ENCODE assay signal across 24 mouse cellular contexts in the genomic region with DNA sequence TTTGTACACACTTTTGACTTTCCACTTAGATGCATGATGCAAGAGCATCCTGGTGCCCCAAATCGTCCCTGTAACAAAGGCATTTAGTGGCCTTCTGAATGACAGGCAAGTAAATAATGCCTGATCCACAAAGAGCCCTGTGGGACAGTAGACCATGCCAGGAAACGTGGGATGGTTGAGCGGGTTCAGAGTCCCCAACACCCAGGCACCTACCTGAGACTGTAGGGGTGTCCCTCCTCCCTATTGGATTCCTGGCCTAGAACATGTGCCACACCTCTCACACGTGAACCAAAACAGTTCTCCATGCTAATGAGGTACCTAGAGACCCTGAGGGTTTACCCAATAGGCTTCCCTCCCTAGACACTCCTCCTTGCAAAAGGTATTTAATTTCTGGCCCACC. TPM values are rescaled to one million over a fixed set of nuclear protein-coding genes. Genes with fewer than 3 reads are reported as not detected.
DNase-seq lines count a peak whose midpoint lies in the region; ATAC-seq lines count a peak whose summit lies in the region.
"Had no signal": no experiment of that assay in that cellular context is flagged by ENCODE, and none has a peak within 500 bp of the region (broad histone marks: within the 10 kb centered on the region; RNA-seq: fewer than 3 reads in every experiment).

No protein-coding gene starts in this region.

- no peaks in the 10 kb centered on the region for H3K27me3 ChIP-seq in embryonic facial prominence, embryonic 13.5 days
- no peaks in the 10 kb centered on the region for H3K27me3 ChIP-seq in embryonic facial prominence, embryonic 10.5 days (replicated peaks; ENCODE audit: low read depth, poor library complexity, severe bottlenecking)
- H3K27me3 ChIP-seq in liver, embryonic 12.5 days (replicated peaks), result no peaks in the 10 kb centered on the region
- no peaks in the 10 kb centered on the region for H3K27me3 ChIP-seq in liver, embryonic 11.5 days (replicated peaks; ENCODE audit: control insufficient read depth, insufficient read depth, low read length)
- no peaks in the 10 kb centered on the region for H3K27me3 ChIP-seq in liver, embryonic 16.5 days (ENCODE audit: control insufficient read depth, insufficient read depth, low read depth, low read length)
- no peaks in the 10 kb centered on the region for H3K27me3 ChIP-seq in midbrain, embryonic 13.5 days
- H3K27me3 ChIP-seq: embryonic facial prominence, embryonic 12.5 days; forebrain, embryonic 12.5 days; forebrain, embryonic 15.5 days; hindbrain, embryonic 12.5 days; hindbrain, embryonic 15.5 days had no signal

- no peak for DNase-seq in embryonic facial prominence, embryonic 10.5 days (ENCODE audit: low spot score)
- DNase-seq in liver, embryonic 11.5 days (ENCODE audit: low spot score), result no peak
- DNase-seq in kidney, postnatal 36 days, result no peak
- DNase-seq: adrenal gland, adult 8-10 months; adrenal gland, postnatal 25 days; cerebellum, adult 18-20 months; cerebellum, adult 9-10 months; cerebellum, postnatal 14 days; gastrocnemius, postnatal 25 days; heart, adult 2 months had no signal

- WGBS in embryonic facial prominence, embryonic 13.5 days, result 88% methylated on average over 4 of the region's 4 CpGs
- WGBS in embryonic facial prominence, embryonic 10.5 days, result 87% methylated on average over 4 of the region's 4 CpGs
- 75% methylated on average over 4 of the region's 4 CpGs for WGBS in liver, embryonic 12.5 days (ENCODE audit: insufficient replicate concordance)
- 80% methylated on average over 4 of the region's 4 CpGs for WGBS in liver, embryonic 11.5 days
- WGBS in liver, embryonic 16.5 days (ENCODE audit: insufficient replicate concordance), result 74% methylated on average over 4 of the region's 4 CpGs
- WGBS in midbrain, embryonic 13.5 days, result 87% methylated on average over 4 of the region's 4 CpGs

- 0 out of 2 replicates have a peak, but pooled peaks have one; percentile 26 for ATAC-seq in embryonic facial prominence, embryonic 13.5 days (ENCODE audit: insufficient number of reproducible peaks, insufficient read depth, low FRiP score, low TSS enrichment, low read depth)
- ATAC-seq in liver, embryonic 12.5 days, result peak; percentile 46
- no peak for ATAC-seq in liver, embryonic 11.5 days (replicated peaks; ENCODE audit: low FRiP score)
- peak; percentile 79 for ATAC-seq in liver, embryonic 16.5 days (ENCODE audit: low read depth)
- no peak for ATAC-seq in midbrain, embryonic 13.5 days
- ATAC-seq: activated CD4-positive, CD25-positive, alpha-beta regulatory T cell, adult 4 months; forebrain, embryonic 15.5 days had no signal

- H3K9me3 ChIP-seq in embryonic facial prominence, embryonic 13.5 days, result no peaks in the 10 kb centered on the region
- H3K9me3 ChIP-seq in embryonic facial prominence, embryonic 10.5 days, result no peaks in the 10 kb centered on the region
- H3K9me3 ChIP-seq in liver, embryonic 12.5 days (replicated peaks), result no peaks in the 10 kb centered on the region
- no peaks in the 10 kb centered on the region for H3K9me3 ChIP-seq in liver, embryonic 11.5 days (ENCODE audit: control insufficient read depth, low read length)
- no peaks in the 10 kb centered on the region for H3K9me3 ChIP-seq in liver, embryonic 16.5 days (replicated peaks; ENCODE audit: control insufficient read depth, low read length)
- H3K9me3 ChIP-seq in midbrain, embryonic 13.5 days, result no peaks in the 10 kb centered on the region
- H3K9me3 ChIP-seq: embryonic facial prominence, embryonic 12.5 days; forebrain, embryonic 12.5 days; forebrain, embryonic 15.5 days; hindbrain, embryonic 12.5 days; hindbrain, embryonic 15.5 days had no signal

- peaks cover 89% of the 10 kb centered on the region for H3K36me3 ChIP-seq in embryonic facial prominence, embryonic 13.5 days
- peaks cover 98% of the 10 kb centered on the region for H3K36me3 ChIP-seq in embryonic facial prominence, embryonic 10.5 days (replicated peaks)
- H3K36me3 ChIP-seq in liver, embryonic 12.5 days, result peaks cover 97% of the 10 kb centered on the region
- H3K36me3 ChIP-seq in liver, embryonic 11.5 days (ENCODE audit: control insufficient read depth, insufficient read depth, low read length), result peaks cover 37% of the 10 kb centered on the region
- H3K36me3 ChIP-seq in liver, embryonic 16.5 days (ENCODE audit: control insufficient read depth, insufficient read depth), result peaks cover 72% of the 10 kb centered on the region
- peaks cover 82% of the 10 kb centered on the region for H3K36me3 ChIP-seq in midbrain, embryonic 13.5 days

- H3K9ac ChIP-seq in embryonic facial prominence, embryonic 13.5 days, result no peak overlapping the region
- no peak overlapping the region for H3K9ac ChIP-seq in liver, embryonic 12.5 days
- H3K9ac ChIP-seq in liver, embryonic 11.5 days (ENCODE audit: low read depth, low read length), result no peak overlapping the region
- no peak overlapping the region for H3K9ac ChIP-seq in liver, embryonic 16.5 days (ENCODE audit: low read depth, low read length)
- no peak overlapping the region for H3K9ac ChIP-seq in midbrain, embryonic 13.5 days (replicated peaks)
- H3K9ac ChIP-seq: embryonic facial prominence, embryonic 12.5 days; forebrain, embryonic 12.5 days; forebrain, embryonic 15.5 days; hindbrain, embryonic 12.5 days; hindbrain, embryonic 15.5 days had no signal

- no peak overlapping the region for H3K27ac ChIP-seq in embryonic facial prominence, embryonic 13.5 days
- H3K27ac ChIP-seq in embryonic facial prominence, embryonic 10.5 days (replicated peaks), result no peak overlapping the region
- H3K27ac ChIP-seq in liver, embryonic 12.5 days, result no peak overlapping the region
- H3K27ac ChIP-seq in liver, embryonic 11.5 days (ENCODE audit: low read depth, low read length), result no peak overlapping the region
- no peak overlapping the region for H3K27ac ChIP-seq in liver, embryonic 16.5 days (ENCODE audit: low read length)
- no peak overlapping the region for H3K27ac ChIP-seq in midbrain, embryonic 13.5 days
- H3K27ac ChIP-seq: embryonic facial prominence, embryonic 12.5 days; forebrain, embryonic 12.5 days; forebrain, embryonic 15.5 days; heart, adult 2 months; hindbrain, embryonic 12.5 days; hindbrain, embryonic 15.5 days had no signal

- no peak overlapping the region for H3K4me2 ChIP-seq in embryonic facial prominence, embryonic 13.5 days
- H3K4me2 ChIP-seq in liver, embryonic 12.5 days, result no peak overlapping the region
- H3K4me2 ChIP-seq in liver, embryonic 11.5 days, result no peak overlapping the region
- H3K4me2 ChIP-seq in liver, embryonic 16.5 days (ENCODE audit: low read depth, low read length), result no peak overlapping the region
- no peak overlapping the region for H3K4me2 ChIP-seq in midbrain, embryonic 13.5 days (replicated peaks)
- H3K4me2 ChIP-seq: embryonic facial prominence, embryonic 12.5 days; forebrain, embryonic 12.5 days; forebrain, embryonic 15.5 days; heart, embryonic 11.5 days; hindbrain, embryonic 12.5 days; hindbrain, embryonic 15.5 days had no signal

- no peak overlapping the region for H3K4me3 ChIP-seq in embryonic facial prominence, embryonic 13.5 days
- H3K4me3 ChIP-seq in embryonic facial prominence, embryonic 10.5 days, result no peak overlapping the region
- no peak overlapping the region for H3K4me3 ChIP-seq in liver, embryonic 12.5 days
- H3K4me3 ChIP-seq in liver, embryonic 11.5 days (ENCODE audit: low read depth, low read length), result no peak overlapping the region
- H3K4me3 ChIP-seq in liver, embryonic 16.5 days (ENCODE audit: low read depth, low read length), result no peak overlapping the region
- H3K4me3 ChIP-seq in midbrain, embryonic 13.5 days (replicated peaks), result no peak overlapping the region
- H3K4me3 ChIP-seq: embryonic facial prominence, embryonic 12.5 days; erythroblast, embryonic 14.5 days; forebrain, embryonic 12.5 days; forebrain, embryonic 15.5 days; heart, adult 2 months; hindbrain, embryonic 12.5 days; hindbrain, embryonic 15.5 days had no signal

- no peaks in the 10 kb centered on the region for H3K4me1 ChIP-seq in embryonic facial prominence, embryonic 13.5 days
- H3K4me1 ChIP-seq in embryonic facial prominence, embryonic 10.5 days, result no peaks in the 10 kb centered on the region
- H3K4me1 ChIP-seq in liver, embryonic 12.5 days, result no peaks in the 10 kb centered on the region
- no peaks in the 10 kb centered on the region for H3K4me1 ChIP-seq in liver, embryonic 11.5 days (replicated peaks; ENCODE audit: control insufficient read depth, insufficient read depth, low read length)
- no peaks in the 10 kb centered on the region for H3K4me1 ChIP-seq in liver, embryonic 16.5 days (ENCODE audit: control insufficient read depth, low read depth, low read length)
- H3K4me1 ChIP-seq in midbrain, embryonic 13.5 days (replicated peaks), result no peaks in the 10 kb centered on the region
- H3K4me1 ChIP-seq: embryonic facial prominence, embryonic 12.5 days; forebrain, embryonic 12.5 days; forebrain, embryonic 15.5 days; hindbrain, embryonic 12.5 days; hindbrain, embryonic 15.5 days had no signal

RNA-seq across cellular contexts. Expression of a gene that starts 27.3 kb away (rescaled TPM):
- polyA plus RNA-seq in embryonic facial prominence, embryonic 13.5 days (2015; fragmentation: Nextera tagmentation; extraction: Ambion mirVana), result 104 and 111 TPM in 2 replicates
- polyA plus RNA-seq in embryonic facial prominence, embryonic 10.5 days (2016; fragmentation: Nextera tagmentation; extraction: Ambion mirVana), result 66.6 and 68.2 TPM in 2 replicates
- polyA plus RNA-seq in liver, embryonic 12.5 days (2016; fragmentation: Nextera tagmentation; extraction: Ambion mirVana), result 44.4 and 47.1 TPM in 2 replicates
- polyA plus RNA-seq in liver, embryonic 11.5 days (2014; fragmentation: Nextera tagmentation; extraction: Ambion mirVana), result 65.4 and 69.9 TPM in 2 replicates
- polyA plus RNA-seq in liver, embryonic 16.5 days (2015; fragmentation: Nextera tagmentation; extraction: Ambion mirVana), result 37.8 and 37.9 TPM in 2 replicates
- 52.3 and 57.5 TPM in 2 replicates for polyA plus RNA-seq in midbrain, embryonic 13.5 days (2015; fragmentation: Nextera tagmentation; extraction: Ambion mirVana)

RNA-seq across cellular contexts. Expression of a gene that starts 41.1 kb away (rescaled TPM):
- polyA plus RNA-seq in embryonic facial prominence, embryonic 13.5 days (2015; fragmentation: Nextera tagmentation; extraction: Ambion mirVana), result 64.9 and 71.8 TPM in 2 replicates
- polyA plus RNA-seq in embryonic facial prominence, embryonic 10.5 days (2016; fragmentation: Nextera tagmentation; extraction: Ambion mirVana), result 76.0 and 80.2 TPM in 2 replicates
- 51.1 and 53.9 TPM in 2 replicates for polyA plus RNA-seq in liver, embryonic 12.5 days (2016; fragmentation: Nextera tagmentation; extraction: Ambion mirVana)
- 41.8 and 46.2 TPM in 2 replicates for polyA plus RNA-seq in liver, embryonic 11.5 days (2014; fragmentation: Nextera tagmentation; extraction: Ambion mirVana)
- 42.2 and 44.3 TPM in 2 replicates for polyA plus RNA-seq in liver, embryonic 16.5 days (2015; fragmentation: Nextera tagmentation; extraction: Ambion mirVana)
- 40.1 and 40.7 TPM in 2 replicates for polyA plus RNA-seq in midbrain, embryonic 13.5 days (2015; fragmentation: Nextera tagmentation; extraction: Ambion mirVana)

RNA-seq across cellular contexts. Expression of a gene that starts 58.5 kb away (rescaled TPM):
- 0.28 and 0.29 TPM in 2 replicates for polyA plus RNA-seq in embryonic facial prominence, embryonic 13.5 days (2015; fragmentation: Nextera tagmentation; extraction: Ambion mirVana)
- 0.06 TPM in 1 of 2 replicates, not detected in the other for polyA plus RNA-seq in embryonic facial prominence, embryonic 10.5 days (2016; fragmentation: Nextera tagmentation; extraction: Ambion mirVana)
- 0.24 and 0.37 TPM in 2 replicates for polyA plus RNA-seq in liver, embryonic 12.5 days (2016; fragmentation: Nextera tagmentation; extraction: Ambion mirVana)
- polyA plus RNA-seq in liver, embryonic 11.5 days (2014; fragmentation: Nextera tagmentation; extraction: Ambion mirVana), result 0.44 and 0.45 TPM in 2 replicates
- 0.51 and 0.75 TPM in 2 replicates for polyA plus RNA-seq in liver, embryonic 16.5 days (2015; fragmentation: Nextera tagmentation; extraction: Ambion mirVana)
- not detected in 2 replicates for polyA plus RNA-seq in midbrain, embryonic 13.5 days (2015; fragmentation: Nextera tagmentation; extraction: Ambion mirVana)
- polyA plus RNA-seq: activated CD4-positive, CD25-positive, alpha-beta regulatory T cell, adult 4 months; forebrain, embryonic 12.5 days; forebrain, embryonic 15.5 days; heart, embryonic 11.5 days; heart, embryonic 14.5 days; heart, postnatal 0 days; hindbrain, embryonic 15.5 days had no signal

Comparison
In these comparisons a context has a peak if more than half of its experiments do, and no peak if none do; other contexts are left out.
1. ATAC-seq: peak in embryonic facial prominence, embryonic 13.5 days (single experiment), liver, embryonic 12.5 days (single experiment) and liver, embryonic 16.5 days (single experiment); none in liver, embryonic 11.5 days (single experiment) and midbrain, embryonic 13.5 days (single experiment).